Mouse (Mus musculus): ENCODE measurements at regions not wholly inside any gene's neighbourhood (a gene's known extent, or its start where the extent isn't known, plus 50 kb on each side); places are given as distances from the start of the nearest gene placed in this dataset.

DNA sequence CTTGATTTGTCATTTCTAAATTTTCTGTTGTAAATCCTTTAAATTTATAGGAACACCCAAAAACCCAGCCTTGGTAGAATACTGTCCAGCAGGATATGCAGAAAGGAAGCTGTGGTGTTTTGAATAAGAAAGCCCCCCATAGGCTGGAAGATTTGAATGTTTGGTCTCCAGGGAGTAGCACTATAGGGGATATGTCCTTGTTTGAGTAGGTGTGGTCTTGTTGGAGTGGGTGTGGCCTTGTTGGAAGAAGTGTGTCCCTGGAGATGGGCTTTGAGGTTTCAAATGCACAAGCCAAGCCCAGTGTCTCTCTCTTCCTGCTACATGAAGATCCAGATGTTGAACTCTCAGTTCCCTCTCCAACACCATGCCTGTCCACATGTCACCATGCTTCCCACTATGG lies 151.7 kb downstream of the Nedd1 start:
- Histone ChIP-seq H3K27ac (ENCODE audit: insufficient read depth, low read length) (no peak overlapping the region), H3K4me1 (ENCODE audit: control insufficient read depth, insufficient read depth, low read length) (no peaks in the 10 kb centered on the region), H3K4me3 (ENCODE audit: insufficient read depth, low read length) (no peak overlapping the region)
- TF ChIP-seq CTCF (IDR thresholded peaks at IDR 0.05; ENCODE audit: borderline replicate concordance, insufficient read depth, low read length) (no peak), POLR2A (IDR thresholded peaks at IDR 0.05; ENCODE audit: low read depth, low read length) (no peak)

DNA sequence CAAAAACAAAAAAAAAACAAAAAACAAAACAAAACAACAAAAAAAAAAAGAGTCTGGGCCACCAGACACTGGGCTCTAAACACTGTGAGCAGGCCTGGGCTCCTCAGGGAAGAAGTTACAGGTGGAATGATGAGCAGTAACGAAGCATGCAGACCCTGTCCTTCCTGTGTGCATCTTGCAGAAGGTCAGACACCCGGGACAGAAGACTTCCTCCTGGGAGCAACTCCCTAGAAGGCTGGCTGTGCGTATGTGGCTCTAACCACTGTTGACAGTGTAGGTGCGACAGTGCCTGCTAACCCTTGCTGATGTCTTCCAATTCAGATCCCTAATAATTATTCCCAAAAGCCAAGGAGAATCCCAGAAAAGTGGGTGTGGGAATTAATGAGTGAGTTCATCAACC lies 164.8 kb downstream of the Nedd1 start:
- Histone ChIP-seq H3K27ac (ENCODE audit: insufficient read depth, low read length) (no peak overlapping the region), H3K4me3 (ENCODE audit: insufficient read depth, low read length) (no peak overlapping the region), H3K4me1 (ENCODE audit: control insufficient read depth, insufficient read depth, low read length) (no peaks in the 10 kb centered on the region; the same call in 1 of the 2 replicates)
- TF ChIP-seq CTCF (IDR thresholded peaks at IDR 0.05; ENCODE audit: borderline replicate concordance, insufficient read depth, low read length), result no peak
- no peak for TF ChIP-seq POLR2A (IDR thresholded peaks at IDR 0.05; ENCODE audit: low read depth, low read length)

DNA sequence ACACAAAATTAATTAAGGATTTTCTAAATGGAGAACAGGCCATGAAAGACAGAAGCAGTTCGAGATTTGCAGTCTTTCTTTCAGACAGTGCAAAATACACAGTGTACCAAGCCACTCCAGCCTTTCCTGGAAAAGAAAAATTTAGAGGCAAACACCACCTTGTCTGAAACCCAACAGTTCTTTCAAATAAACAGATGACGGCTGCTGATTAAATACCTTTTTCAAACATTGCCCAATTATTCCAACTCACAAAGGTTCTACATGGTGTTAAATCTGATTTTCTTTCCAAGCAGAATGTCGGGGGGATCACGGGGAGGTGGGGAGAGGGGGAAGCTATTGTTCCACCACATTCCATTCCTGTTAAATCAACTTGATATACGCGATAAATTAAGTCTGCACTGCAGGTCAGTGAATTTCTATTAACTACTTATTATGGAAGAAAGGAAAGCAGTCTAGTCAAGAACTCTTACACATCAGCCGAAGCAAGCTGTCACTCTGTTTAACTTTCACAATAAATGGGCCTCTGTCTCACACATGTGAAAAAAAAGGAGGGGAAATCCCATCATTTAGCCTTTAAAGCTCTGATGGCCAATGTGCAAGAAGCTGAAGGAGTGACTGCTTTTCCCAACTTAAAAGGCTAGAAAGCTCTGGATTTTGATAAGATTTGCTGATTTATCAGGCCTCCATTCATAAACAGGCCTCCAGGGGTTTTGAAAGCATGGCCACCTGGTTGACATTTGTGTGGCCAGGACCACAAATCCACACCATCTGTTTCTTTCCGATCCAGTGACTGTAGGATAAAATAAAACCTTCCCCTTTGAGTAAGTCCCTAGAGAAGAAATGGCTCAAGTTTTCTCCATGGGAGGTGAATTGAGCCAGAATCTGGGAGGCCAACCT lies 165.4 kb downstream of the Nedd1 start:
- Histone ChIP-seq H3K4me1 (ENCODE audit: control insufficient read depth, insufficient read depth, low read length) (no peaks in the 10 kb centered on the region; the same call in 1 of the 2 replicates), H3K4me3 (ENCODE audit: insufficient read depth, low read length) (no peak overlapping the region), H3K27ac (ENCODE audit: insufficient read depth, low read length) (no peak overlapping the region)
- TF ChIP-seq POLR2A (IDR thresholded peaks at IDR 0.05; ENCODE audit: low read depth, low read length), result no peak
- TF ChIP-seq CTCF (IDR thresholded peaks at IDR 0.05; ENCODE audit: borderline replicate concordance, insufficient read depth, low read length), result no peak

DNA sequence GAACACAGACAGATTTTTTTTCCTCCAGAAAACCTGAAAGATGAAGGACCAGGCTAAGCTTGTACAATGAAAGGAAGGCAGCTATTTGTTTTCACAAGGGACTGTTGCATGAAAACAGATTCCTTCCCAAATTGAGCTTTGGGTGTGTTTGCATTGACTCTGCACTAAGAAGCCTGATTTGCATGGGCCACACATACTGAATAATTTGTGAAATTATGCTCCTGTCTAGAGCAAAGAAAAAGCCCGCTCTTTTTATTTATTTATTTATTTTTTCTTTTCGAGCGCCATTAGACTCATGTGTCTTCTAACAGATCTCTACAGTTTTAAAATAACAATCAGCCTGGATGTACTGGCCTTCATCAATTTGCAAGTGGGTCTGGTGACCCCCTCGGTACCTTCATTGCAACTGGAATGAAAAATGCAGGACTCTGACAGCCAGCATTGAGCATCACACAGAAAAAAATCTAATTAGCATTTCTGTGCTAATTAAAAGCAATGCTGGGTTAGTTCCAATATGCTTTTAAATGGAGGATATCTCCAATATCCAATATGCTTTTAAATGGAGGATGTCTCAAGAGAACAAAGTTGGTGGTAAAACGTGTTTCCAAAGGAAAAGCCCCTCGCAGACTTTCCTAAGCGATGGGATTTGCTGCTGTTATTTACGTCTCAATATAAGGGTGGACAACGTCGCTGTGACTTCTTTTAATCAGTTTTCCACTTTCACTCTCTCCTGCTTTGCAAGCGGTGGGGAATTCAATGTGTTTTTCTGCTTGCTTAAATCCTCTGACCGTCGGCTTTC lies 166.3 kb downstream of the Nedd1 start:
- H3K27ac ChIP-seq (ENCODE audit: insufficient read depth, low read length), result no peak overlapping the region
- no peak overlapping the region for H3K4me3 ChIP-seq (ENCODE audit: insufficient read depth, low read length)
- TF ChIP-seq POLR2A (IDR thresholded peaks at IDR 0.05; ENCODE audit: low read depth, low read length) (no peak), CTCF (IDR thresholded peaks at IDR 0.05; ENCODE audit: borderline replicate concordance, insufficient read depth, low read length) (no peak)
- no peaks in the 10 kb centered on the region; the same call in 1 of the 2 replicates for H3K4me1 ChIP-seq (ENCODE audit: control insufficient read depth, insufficient read depth, low read length)

DNA sequence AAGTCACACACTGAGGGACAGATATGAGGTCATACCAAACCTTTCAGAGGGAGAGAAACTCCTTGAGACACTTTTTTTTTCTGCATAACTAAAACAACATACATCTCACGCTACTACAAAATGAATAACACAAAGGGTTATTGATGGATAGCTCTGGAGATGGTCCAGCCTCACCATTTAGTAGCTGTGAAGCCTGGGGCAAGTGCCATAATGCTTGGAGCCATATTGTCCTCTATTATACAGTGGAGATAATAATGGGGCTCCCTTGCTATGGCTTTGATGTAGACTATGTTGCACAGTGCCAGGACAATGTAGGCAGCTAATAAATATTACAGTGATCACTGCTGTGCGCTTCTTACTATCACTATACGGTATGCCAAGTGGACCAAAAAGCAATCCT lies 168.3 kb downstream of the Nedd1 start:
- TF ChIP-seq CTCF (IDR thresholded peaks at IDR 0.05; ENCODE audit: borderline replicate concordance, insufficient read depth, low read length), result no peak
- no peak for TF ChIP-seq POLR2A (IDR thresholded peaks at IDR 0.05; ENCODE audit: low read depth, low read length)
- no peak overlapping the region for H3K4me3 ChIP-seq (ENCODE audit: insufficient read depth, low read length)
- no peaks in the 10 kb centered on the region; the same call in 1 of the 2 replicates for H3K4me1 ChIP-seq (ENCODE audit: control insufficient read depth, insufficient read depth, low read length)
- H3K27ac ChIP-seq (ENCODE audit: insufficient read depth, low read length), result no peak overlapping the region

DNA sequence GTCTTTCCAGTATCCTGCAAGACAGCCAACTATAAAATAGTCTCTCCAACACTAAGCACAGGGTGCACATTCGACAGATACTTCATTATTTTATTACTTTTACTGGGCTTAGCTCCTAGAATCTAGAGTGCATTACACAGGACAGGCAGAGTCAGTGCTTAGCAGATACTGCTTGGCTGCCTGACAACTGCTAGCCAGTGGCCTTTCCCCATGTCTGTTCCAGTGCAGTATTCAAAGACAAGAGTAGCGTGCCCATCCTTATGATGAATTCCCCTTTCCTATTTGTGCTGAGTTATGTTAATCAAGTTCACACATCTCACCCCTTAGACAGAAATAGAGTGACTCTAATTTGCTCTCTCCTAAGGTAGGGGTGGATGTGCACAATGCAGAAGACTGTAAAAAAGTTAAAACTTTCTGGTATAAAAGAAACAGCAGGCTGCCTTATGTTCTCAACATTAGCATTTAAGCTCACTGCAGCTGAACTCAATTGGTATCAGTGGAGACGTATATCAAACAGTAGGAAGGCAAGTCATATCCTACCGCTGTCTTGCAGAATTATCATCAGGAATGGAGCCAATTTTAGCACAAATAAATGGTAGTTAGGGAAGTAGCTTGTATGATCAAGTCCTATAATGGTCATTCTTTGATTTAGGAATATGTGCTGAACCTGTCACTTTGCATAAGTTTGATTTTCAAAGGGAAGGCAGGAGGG lies 173.2 kb downstream of the Nedd1 start:
- no peak for TF ChIP-seq POLR2A (IDR thresholded peaks at IDR 0.05; ENCODE audit: low read depth, low read length)
- no peak overlapping the region for H3K27ac ChIP-seq (ENCODE audit: insufficient read depth, low read length)
- H3K4me3 ChIP-seq (ENCODE audit: insufficient read depth, low read length), result no peak overlapping the region
- no peaks in the 10 kb centered on the region; the same call in 1 of the 2 replicates for H3K4me1 ChIP-seq (ENCODE audit: control insufficient read depth, insufficient read depth, low read length)

DNA sequence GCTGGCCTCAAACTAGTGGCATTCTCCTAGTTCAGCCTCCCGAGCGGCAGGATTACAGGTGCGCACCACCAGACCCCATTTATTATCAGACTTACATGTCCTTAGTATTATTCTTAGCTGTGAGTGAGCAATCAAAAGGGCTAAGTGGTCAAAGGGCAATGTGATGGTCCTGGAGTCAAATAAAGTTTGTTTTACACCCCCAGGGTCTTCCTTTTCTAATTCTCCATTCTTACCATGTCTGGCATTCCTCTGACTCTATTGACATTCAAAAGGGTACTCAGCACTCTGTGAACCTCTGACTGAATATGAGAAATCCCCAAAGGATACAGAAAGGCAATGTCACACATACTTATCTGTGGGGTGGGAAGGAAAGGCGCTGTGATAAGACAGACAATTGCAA lies 183.8 kb downstream of the Nedd1 start:
- Histone ChIP-seq H3K4me1 (ENCODE audit: control insufficient read depth, insufficient read depth, low read length) (no peaks in the 10 kb centered on the region), H3K4me3 (ENCODE audit: insufficient read depth, low read length) (no peak overlapping the region), H3K27ac (ENCODE audit: insufficient read depth, low read length) (no peak overlapping the region)
- TF ChIP-seq POLR2A (IDR thresholded peaks at IDR 0.05; ENCODE audit: low read depth, low read length) (no peak), CTCF (IDR thresholded peaks at IDR 0.05; ENCODE audit: borderline replicate concordance, insufficient read depth, low read length) (no peak)

DNA sequence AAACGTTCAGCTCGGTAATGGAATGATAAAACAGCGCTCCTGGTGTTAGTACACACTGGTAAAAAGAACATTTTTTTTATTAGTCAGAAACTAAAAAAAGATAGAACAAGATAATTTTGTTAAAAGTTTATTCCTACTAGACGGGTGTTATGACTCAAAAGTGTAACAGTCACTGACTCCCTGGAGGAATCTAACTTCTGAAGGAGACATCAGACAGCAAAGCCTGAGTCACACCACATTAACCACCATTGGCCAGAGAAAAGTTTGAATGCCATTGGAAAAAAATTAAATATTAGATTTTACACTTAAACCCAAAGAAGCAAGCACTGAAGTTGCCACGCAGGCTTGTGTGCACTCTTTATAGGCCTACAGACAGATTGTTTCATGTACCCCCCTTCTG lies 205.3 kb downstream of the Nedd1 start:
- Histone ChIP-seq H3K4me3 (ENCODE audit: insufficient read depth, low read length) (no peak overlapping the region), H3K27ac (ENCODE audit: insufficient read depth, low read length) (peak overlapping the region; percentile 95), H3K4me1 (ENCODE audit: control insufficient read depth, insufficient read depth, low read length) (peaks cover 8% of the 10 kb centered on the region)
- TF ChIP-seq POLR2A (IDR thresholded peaks at IDR 0.05; ENCODE audit: low read depth, low read length) (no peak), CTCF (IDR thresholded peaks at IDR 0.05; ENCODE audit: borderline replicate concordance, insufficient read depth, low read length) (no peak)

DNA sequence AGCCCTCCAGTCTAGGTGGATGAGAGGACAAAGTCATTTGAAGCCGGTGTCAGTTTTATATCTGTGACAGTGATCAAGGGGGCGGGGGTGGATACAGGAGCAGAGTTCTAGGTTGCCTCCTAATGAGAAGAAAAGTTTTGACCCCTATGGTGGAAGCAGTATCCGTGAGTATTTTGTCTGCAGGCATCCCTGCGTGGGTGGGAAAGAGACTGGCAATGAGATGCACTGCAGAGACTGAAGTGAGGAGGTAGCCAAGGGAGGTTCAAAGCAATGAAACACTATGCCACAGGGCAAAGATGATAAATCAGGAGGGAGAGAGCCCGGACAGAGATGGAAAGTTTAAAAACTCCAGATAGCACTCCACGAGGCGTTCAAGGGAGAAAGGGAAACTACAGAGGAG lies 210.5 kb downstream of the Nedd1 start:
- TF ChIP-seq POLR2A (IDR thresholded peaks at IDR 0.05; ENCODE audit: low read depth, low read length) (no peak), CTCF (IDR thresholded peaks at IDR 0.05; ENCODE audit: borderline replicate concordance, insufficient read depth, low read length) (no peak)
- Histone ChIP-seq H3K4me1 (ENCODE audit: control insufficient read depth, insufficient read depth, low read length) (peaks cover 5% of the 10 kb centered on the region), H3K27ac (ENCODE audit: insufficient read depth, low read length) (no peak overlapping the region)

More for the DNA sequence above, 210.5 kb downstream of the Nedd1 start:
- H3K4me3 ChIP-seq (ENCODE audit: insufficient read depth, low read length), result no peak overlapping the region
